Mouse (Mus musculus) retina, postnatal 1 day (tissue): Measurements from ENCODE around the gene Hsbp1.

ENCODE experiments used
- DNase-seq: peaks from one replicate; pipeline ENCODE4 v3.0.0-alpha.2; 2012

Hsbp1 gene

DNA sequence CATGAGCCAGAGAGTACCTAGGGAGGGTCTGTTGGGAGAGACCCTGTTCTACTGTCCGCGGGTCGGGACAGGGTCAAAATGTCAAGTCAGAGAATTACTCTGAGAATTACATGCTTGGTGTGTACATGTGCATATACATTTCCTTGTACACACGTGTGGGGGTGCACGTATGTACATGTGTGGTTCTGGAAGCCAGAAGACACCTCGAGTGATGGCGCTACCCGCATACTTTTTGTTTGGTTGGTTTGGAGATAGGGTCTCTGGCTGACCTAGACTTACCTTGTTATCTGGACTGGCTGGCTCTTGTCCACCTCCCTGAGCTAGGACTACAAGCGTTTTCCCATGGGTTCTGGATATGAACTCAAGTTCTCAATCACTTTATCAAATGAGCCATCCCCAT lies 49.8 kb downstream of the Hsbp1 start:
- no peak for DNase-seq

DNA sequence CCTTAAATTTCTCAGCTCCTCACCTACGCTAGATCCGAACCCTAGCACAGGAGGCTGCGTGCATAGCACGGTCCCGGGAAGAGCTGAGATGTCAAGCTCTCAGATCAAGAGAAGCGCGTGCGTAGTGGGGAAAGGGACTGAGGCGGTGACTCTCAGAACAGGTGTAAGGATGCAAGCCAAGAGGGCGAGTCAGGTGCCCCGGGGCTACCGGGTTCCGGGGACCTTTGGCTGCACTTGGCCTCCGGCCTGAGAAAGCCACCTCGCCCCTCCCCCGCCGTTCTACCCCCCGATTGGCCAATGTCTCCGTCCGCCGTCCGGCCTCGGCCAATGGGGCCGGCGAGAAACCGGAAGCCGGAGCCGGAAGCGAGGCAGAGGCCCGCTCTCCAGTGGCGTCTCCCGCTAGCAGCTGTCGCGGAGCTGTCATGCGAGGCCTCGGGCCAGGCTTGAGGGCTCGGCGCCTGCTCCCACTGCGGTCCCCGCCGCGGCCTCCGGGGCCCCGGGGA lies 50.3 kb downstream of the Hsbp1 start, which contains the start of gene Mlycd:
TSS of gene Mlycd (plus strand) at position 355 of the 503 bp plus-strand sequence.
- DNase-seq: peak; percentile 96

- peak; percentile 64 for DNase-seq
Observed at GRCm38 (mm10) chr8:119395072-119395950, 51.0 kb downstream of the Hsbp1 start.
